In the genomic region with DNA sequence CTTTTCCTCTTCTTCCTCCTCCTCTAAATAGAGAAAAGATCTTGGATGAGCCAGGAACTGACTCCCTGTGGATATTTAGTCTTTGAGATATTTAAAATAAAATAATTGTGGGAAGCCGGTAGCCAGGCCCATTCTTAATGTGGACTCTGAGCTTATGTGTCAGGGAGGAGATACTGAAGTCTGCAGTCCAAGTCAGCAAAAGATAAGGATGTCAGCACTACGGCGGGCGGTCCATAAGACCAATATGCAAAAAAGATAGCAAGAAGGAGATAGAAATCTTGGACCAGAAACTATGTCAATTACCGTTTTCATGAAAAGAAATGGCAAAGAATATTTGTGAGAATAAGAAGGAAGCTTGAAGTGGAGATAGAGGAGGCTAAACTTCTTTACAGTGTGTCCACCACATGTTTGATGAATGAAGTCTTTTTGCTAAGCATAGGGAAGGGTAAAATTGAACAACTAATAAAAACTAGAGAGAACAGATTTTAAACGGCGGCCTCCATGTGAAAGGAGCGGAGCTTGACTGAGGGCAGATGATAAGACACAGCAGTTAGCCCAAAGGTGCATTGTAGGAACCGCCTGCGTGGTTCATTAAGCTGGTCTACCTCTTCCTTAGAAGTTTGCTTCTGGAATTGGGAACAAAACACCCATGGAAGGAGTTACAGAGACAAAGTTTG, we compare ENCODE assay signal across 20 mouse cellular contexts. TPM values are rescaled to one million over a fixed set of nuclear protein-coding genes. Genes with fewer than 3 reads are reported as not detected.
DNase-seq lines count a peak whose midpoint lies in the region; ATAC-seq and TF ChIP-seq lines count a peak whose summit lies in the region.
"Had no signal": no experiment of that assay in that cellular context is flagged by ENCODE, and none has a peak within 500 bp of the region (broad histone marks: within the 10 kb centered on the region; RNA-seq: fewer than 3 reads in every experiment).

No protein-coding gene starts in this region.

- peak; percentile 89 for TF ChIP-seq EP300 in liver, postnatal 0 days (IDR thresholded peaks at IDR 0.05; ENCODE audit: low read depth)

- H3K4me1 ChIP-seq in G1E (ENCODE audit: insufficient read depth, low read depth, low read length): peaks cover 83% of the 10 kb centered on the region
- peaks cover 31% of the 10 kb centered on the region for H3K4me1 ChIP-seq in liver, postnatal 0 days (ENCODE audit: insufficient read depth)
- H3K4me1 ChIP-seq: embryonic facial prominence, embryonic 12.5 days had no signal

- peak overlapping the region; percentile 34; the same call in 1 of the 2 replicates for H3K27ac ChIP-seq in liver, postnatal 0 days (ENCODE audit: low read depth)
- H3K27ac ChIP-seq: embryonic facial prominence, embryonic 12.5 days; heart, embryonic 13.5 days; hindbrain, embryonic 14.5 days; layer of hippocampus, adult 2 months had no signal

- peaks cover 4% of the 10 kb centered on the region for H3K36me3 ChIP-seq in G1E (replicated peaks)
- H3K36me3 ChIP-seq in liver, postnatal 0 days (replicated peaks; ENCODE audit: insufficient read depth, low read length): no peaks in the 10 kb centered on the region
- H3K36me3 ChIP-seq: embryonic facial prominence, embryonic 12.5 days; heart, embryonic 13.5 days had no signal

- no peaks in the 10 kb centered on the region for H3K27me3 ChIP-seq in G1E (ENCODE audit: insufficient read depth, low read length)
- H3K27me3 ChIP-seq in liver, postnatal 0 days (ENCODE audit: insufficient read depth, low read length): no peaks in the 10 kb centered on the region
- H3K27me3 ChIP-seq: CH12.LX; embryonic facial prominence, embryonic 12.5 days; heart, embryonic 13.5 days had no signal

- H3K9me3 ChIP-seq in G1E (replicated peaks): no peaks in the 10 kb centered on the region
- no peaks in the 10 kb centered on the region for H3K9me3 ChIP-seq in liver, postnatal 0 days (ENCODE audit: low read length)
- H3K9me3 ChIP-seq: embryonic facial prominence, embryonic 12.5 days; heart, embryonic 13.5 days had no signal

- no peak overlapping the region for H3K9ac ChIP-seq in liver, postnatal 0 days (replicated peaks)
- H3K9ac ChIP-seq: embryonic facial prominence, embryonic 12.5 days; heart, embryonic 13.5 days; hindbrain, embryonic 14.5 days had no signal

- ATAC-seq in G1E (ENCODE audit: extremely low read depth, insufficient number of reproducible peaks, low FRiP score, poor library complexity, severe bottlenecking): peak; percentile 82
- 0 out of 2 replicates have a peak, but pooled peaks have one; percentile 29 for ATAC-seq in common myeloid progenitor, adult 5-6 weeks (replicated peaks; ENCODE audit: low read depth, poor library complexity, severe bottlenecking)
- peak; percentile 79 for ATAC-seq in liver, postnatal 0 days
- ATAC-seq: forebrain, embryonic 16.5 days; lung, postnatal 0 days had no signal

- no peak for TF ChIP-seq CTCF in G1E (IDR thresholded peaks at IDR 0.05; ENCODE audit: low read depth, low read length)
- TF ChIP-seq CTCF in liver, postnatal 0 days (IDR thresholded peaks at IDR 0.05; ENCODE audit: low read depth): no peak

- peak overlapping the region; percentile 23; the same call in 1 of the 2 replicates for H3K4me3 ChIP-seq in G1E (ENCODE audit: low read depth, low read length)
- H3K4me3 ChIP-seq in liver, postnatal 0 days (ENCODE audit: low read depth, low read length): peak overlapping the region; percentile 2; the same call in 1 of the 2 replicates
- H3K4me3 ChIP-seq: embryonic facial prominence, embryonic 12.5 days; heart, embryonic 13.5 days; layer of hippocampus, adult 2 months; myocyte had no signal

- no peak for DNase-seq in G1E (ENCODE audit: low spot score)
- DNase-seq in liver: peak; percentile 71
- no peak for DNase-seq in liver, postnatal 0 days
- DNase-seq in lung, postnatal 10 days: no peak
- no peak for DNase-seq in thymus, postnatal 14 days
- no peak for DNase-seq in ovary, postnatal 14 days (ENCODE audit: low spot score)
- DNase-seq: cerebellum, adult 8-10 months; kidney, adult 11 months; layer of hippocampus, postnatal 36 days; midbrain, embryonic 14.5 days; right cerebral cortex, postnatal 14 days had no signal

- peak overlapping the region; percentile 53 for H3K4me2 ChIP-seq in liver, postnatal 0 days (ENCODE audit: low read depth, low read length)
- H3K4me2 ChIP-seq: embryonic facial prominence, embryonic 12.5 days; heart, embryonic 13.5 days; hindbrain, embryonic 14.5 days had no signal

- WGBS in liver, postnatal 0 days (ENCODE audit: insufficient replicate concordance): 44% methylated on average over 10 of the region's 10 CpGs

RNA-seq across cellular contexts. Expression of gene E130308A19Rik, which starts 20.1 kb away (rescaled TPM):
- total RNA-seq in G1E (2014; fragmentation: Nextera tagmentation) (30.8 and 33.8 TPM in 2 replicates), G1E (2017) (7.0 and 8.1 TPM in 2 replicates)
- polyA plus RNA-seq in G1E (2012): 6.1 and 7.5 TPM in 2 replicates
- total RNA-seq in common myeloid progenitor, adult 5-6 weeks (2017): 6.6 and 11.1 TPM in 2 replicates
- 5.4 and 5.5 TPM in 2 replicates for polyA plus RNA-seq in liver, postnatal 0 days (2015; fragmentation: Nextera tagmentation; extraction: Ambion mirVana)

Comparison
In these comparisons a context has a peak if more than half of its experiments do, and no peak if none do; other contexts are left out.
1. ATAC-seq: peak in every context shown above with its lines; median percentile 82 in G1E; 79 in liver, postnatal 0 days; 29 in common myeloid progenitor, adult 5-6 weeks.